Mouse (Mus musculus) neural tube, embryonic 14.5 days (tissue): ENCODE results near the gene Ren1. TPM values are rescaled to one million over a fixed set of nuclear protein-coding genes. Genes with fewer than 3 reads are reported as not detected.
A peak's percentile ranks its signal among the peaks of the same experiment; 100 is the strongest.

Source experiments
- ATAC-seq: fragments of 200-750 bp; cut with Nextera tagmentation; 2 replicates; pipeline ENCODE4 v1.8.0; 2017; ENCODE audit warnings: low read depth, mild to moderate bottlenecking, moderate TSS enrichment, moderate library complexity
- H3K27ac ChIP-seq: fragments of 300-500 bp; sonication (generic); 2 replicates; pipeline ENCODE4 v1.5.1; 2014; ENCODE audit warnings: low read depth, mild to moderate bottlenecking, control low read depth, low read length, moderate library complexity, mixed read lengths
- H3K27me3 ChIP-seq: fragments of 300-500 bp; sonication (generic); 2 replicates; pipeline ENCODE4 v1.6.1; 2014; ENCODE audit warnings: low read length; ENCODE audit not compliant: control insufficient read depth, insufficient read depth
- H3K36me3 ChIP-seq: fragments of 300-500 bp; sonication (generic); 2 replicates; pipeline ENCODE4 v1.6.1; 2014; ENCODE audit warnings: low read length, mixed read lengths; ENCODE audit not compliant: control insufficient read depth, insufficient read depth
- H3K4me1 ChIP-seq: fragments of 300-500 bp; sonication (generic); 2 replicates; pipeline ENCODE4 v1.6.1; 2014; ENCODE audit warnings: low read length; ENCODE audit not compliant: control insufficient read depth, insufficient read depth
- H3K4me2 ChIP-seq: fragments of 300-500 bp; sonication (generic); 2 replicates; pipeline ENCODE4 v1.6.1; 2014; ENCODE audit warnings: mild to moderate bottlenecking, low read depth, low read length, control low read depth
- H3K4me3 ChIP-seq: fragments of 300-500 bp; sonication (generic); 2 replicates; pipeline ENCODE4 v1.5.1; 2014; ENCODE audit warnings: low read depth, low read length, control low read depth, mixed read lengths
- H3K9ac ChIP-seq: fragments of 300-500 bp; sonication (generic); replicated peaks from 2 replicates; pipeline ENCODE4 v1.6.1; 2014; ENCODE audit warnings: low read depth, mild to moderate bottlenecking, control low read depth, low read length, mixed read lengths
- H3K9me3 ChIP-seq: fragments of 300-500 bp; sonication (generic); 2 replicates; pipeline ENCODE4 v1.6.1; 2016; ENCODE audit warnings: low read length; ENCODE audit not compliant: control insufficient read depth
- WGBS: fragments of 180-500 bp; shearing (Covaris S2); extraction: QIAGEN DNeasy Blood & Tissue Kit; methylation state at CpG from one replicate; pipeline ENCODE4 v1.1.7; 2014; 5-methylcytosine and 5-hydroxymethylcytosine counted together
- polyA plus RNA-seq: library from polyadenylated mRNA; unstranded; fragments of >200 nt; fragmentation: Nextera tagmentation; extraction: Ambion mirVana; gene quantifications from 2 replicates; pipeline ENCODE4 v1.2.1, GENCODE M21; 2014

Gene Ren1
- 0.39 and 0.83 TPM in 2 replicates for polyA plus RNA-seq

- ATAC-seq = no peak
- Histone ChIP-seq H3K9ac (no peak within 1 kb of the TSS), H3K4me3 (no peak within 1 kb of the TSS), H3K4me1 (0 out of 2 replicates have a peak, but pooled peaks cover 4% of the 10 kb centered on the region), H3K9me3 (no peaks in the 10 kb centered on the region), H3K27ac (no peak within 1 kb of the TSS), H3K36me3 (no peaks in the 10 kb centered on the region), H3K4me2 (no peak within 1 kb of the TSS), H3K27me3 (no peaks in the 10 kb centered on the region)
- 100% methylated on average over 1 of the region's 1 CpGs for WGBS
Observed at GRCm38 (mm10) chr1:133350210-133350609, at the start of gene Ren1. Gene Ren1, plus strand, starts transcription at chr1:133350510.

GRCm38 (mm10) chr1:133302540-133302939 is 47.8 kb upstream of the Ren1 start:
- H3K9me3 ChIP-seq = no peaks in the 10 kb centered on the region
- H3K4me3 ChIP-seq = no peak overlapping the region
- H3K36me3 ChIP-seq = peaks cover 7% of the 10 kb centered on the region; the same call in 1 of the 2 replicates
- no peak overlapping the region for H3K27ac ChIP-seq
- WGBS = 50% methylated on average over 3 of the region's 3 CpGs
- no peaks in the 10 kb centered on the region for H3K27me3 ChIP-seq
- H3K4me1 ChIP-seq = peaks cover 14% of the 10 kb centered on the region
- H3K9ac ChIP-seq = no peak overlapping the region
- ATAC-seq = no peak
- no peak overlapping the region for H3K4me2 ChIP-seq

GRCm38 (mm10) chr1:133306842-133307241 is 43.5 kb upstream of the Ren1 start:
- no peak overlapping the region for H3K27ac ChIP-seq
- peaks cover 5% of the 10 kb centered on the region; the same call in 1 of the 2 replicates for H3K4me1 ChIP-seq
- no peak overlapping the region for H3K9ac ChIP-seq
- no peak overlapping the region for H3K4me2 ChIP-seq
- no peaks in the 10 kb centered on the region for H3K9me3 ChIP-seq
- WGBS = 8% methylated on average over 4 of the region's 4 CpGs
- H3K27me3 ChIP-seq = no peaks in the 10 kb centered on the region
- H3K4me3 ChIP-seq = no peak overlapping the region
- no peak for ATAC-seq
- no peaks in the 10 kb centered on the region for H3K36me3 ChIP-seq

- peaks cover 5% of the 10 kb centered on the region; the same call in 1 of the 2 replicates for H3K4me1 ChIP-seq
- no peak overlapping the region for H3K4me2 ChIP-seq
- ATAC-seq = peak; percentile 28; the same call in 1 of the 2 replicates
- no peaks in the 10 kb centered on the region for H3K36me3 ChIP-seq
- H3K4me3 ChIP-seq = no peak overlapping the region
- H3K9ac ChIP-seq = no peak overlapping the region
- H3K9me3 ChIP-seq = no peaks in the 10 kb centered on the region
- 16% methylated on average over 6 of the region's 6 CpGs for WGBS
- H3K27me3 ChIP-seq = no peaks in the 10 kb centered on the region
- H3K27ac ChIP-seq = no peak overlapping the region
Observed at GRCm38 (mm10) chr1:133307318-133307717, 43.0 kb upstream of the Ren1 start.

GRCm38 (mm10) chr1:133309652-133310267 is 40.5 kb upstream of the Ren1 start, which contains the start of gene Golt1a:
Gene Golt1a, plus strand, starts transcription at chr1:133309800.
- WGBS = 61% methylated on average over 14 of the region's 14 CpGs

GRCm38 (mm10) chr1:133311240-133311639 is 39.1 kb upstream of the Ren1 start:
- H3K36me3 ChIP-seq = no peaks in the 10 kb centered on the region
- H3K4me2 ChIP-seq = no peak overlapping the region
- H3K4me3 ChIP-seq = no peak overlapping the region
- no peak overlapping the region for H3K27ac ChIP-seq
- peaks cover 5% of the 10 kb centered on the region; the same call in 1 of the 2 replicates for H3K4me1 ChIP-seq
- H3K9me3 ChIP-seq = no peaks in the 10 kb centered on the region
- H3K9ac ChIP-seq = no peak overlapping the region
- WGBS = 58% methylated on average over 4 of the region's 4 CpGs
- ATAC-seq = no peak
- H3K27me3 ChIP-seq = no peaks in the 10 kb centered on the region

More at GRCm38 (mm10) chr1:133309652-133310267, 40.5 kb upstream of the Ren1 start, which contains the start of gene Golt1a:
- H3K4me2 ChIP-seq = no peak within 1 kb of the TSS
- peaks cover 5% of the 10 kb centered on the region; the same call in 1 of the 2 replicates for H3K4me1 ChIP-seq
- no peak within 1 kb of the TSS for H3K4me3 ChIP-seq
- no peak within 1 kb of the TSS for H3K9ac ChIP-seq
- no peaks in the 10 kb centered on the region for H3K27me3 ChIP-seq
- H3K27ac ChIP-seq = no peak within 1 kb of the TSS
- no peak for ATAC-seq
- no peaks in the 10 kb centered on the region for H3K36me3 ChIP-seq
- no peaks in the 10 kb centered on the region for H3K9me3 ChIP-seq

- Histone ChIP-seq H3K27me3 (no peaks in the 10 kb centered on the region), H3K9ac (no peak overlapping the region), H3K4me3 (no peak overlapping the region), H3K27ac (no peak overlapping the region), H3K9me3 (no peaks in the 10 kb centered on the region), H3K36me3 (no peaks in the 10 kb centered on the region), H3K4me2 (no peak overlapping the region), H3K4me1 (peaks cover 4% of the 10 kb centered on the region; the same call in 1 of the 2 replicates)
- WGBS = 17% methylated on average over 10 of the region's 10 CpGs
- peak; percentile 45; the same call in 1 of the 2 replicates for ATAC-seq
Observed at GRCm38 (mm10) chr1:133311946-133312345, 38.4 kb upstream of the Ren1 start.

GRCm38 (mm10) chr1:133314364-133314763 is 35.9 kb upstream of the Ren1 start:
- Histone ChIP-seq H3K9me3 (no peaks in the 10 kb centered on the region), H3K36me3 (no peaks in the 10 kb centered on the region), H3K4me1 (no peaks in the 10 kb centered on the region), H3K4me3 (no peak overlapping the region), H3K27me3 (no peaks in the 10 kb centered on the region), H3K4me2 (no peak overlapping the region), H3K27ac (no peak overlapping the region), H3K9ac (no peak overlapping the region)
- WGBS = 24% methylated on average over 8 of the region's 8 CpGs
- no peak for ATAC-seq

- Histone ChIP-seq H3K4me3 (no peak overlapping the region), H3K4me1 (no peaks in the 10 kb centered on the region), H3K9me3 (no peaks in the 10 kb centered on the region), H3K9ac (no peak overlapping the region), H3K4me2 (no peak overlapping the region), H3K36me3 (no peaks in the 10 kb centered on the region), H3K27me3 (no peaks in the 10 kb centered on the region), H3K27ac (no peak overlapping the region)
- WGBS = 82% methylated on average over 6 of the region's 6 CpGs
- ATAC-seq = no peak
Observed at GRCm38 (mm10) chr1:133315775-133316174, 34.5 kb upstream of the Ren1 start.
